Mouse (Mus musculus) large intestine, adult 2 months (tissue): Measurements from ENCODE around the gene Gm10130. TPM values are rescaled to one million over a fixed set of nuclear protein-coding genes. Genes with fewer than 3 reads are reported as not detected.
"Not testable (repeated sequence)": the region's sequence is repeated elsewhere in the genome, so short reads cannot be mapped to it uniquely, and the experiment has no call there.

Experiments used
- DNase-seq: peaks from one replicate; pipeline ENCODE4 v3.0.0-alpha.2; 2012; ENCODE audit warnings: low read depth, low spot score
- WGBS: fragments of 180-500 bp; shearing (Covaris S2); methylation state at CpG from one replicate; pipeline ENCODE4 v1.1.7; 2018; 5-methylcytosine and 5-hydroxymethylcytosine counted together
- polyA plus RNA-seq: library from polyadenylated mRNA; depleted of rRNA; stranded (reverse); fragments of >200 nt; gene quantifications from 2 replicates; pipeline ENCODE4 v1.2.3, GENCODE M21; 2012; rRNA removed

Gm10130 gene
- not detected in 2 replicates for polyA plus RNA-seq

- DNase-seq, result no peak
- WGBS, result 95% methylated on average over 5 of the region's 5 CpGs
Observed at GRCm38 (mm10) chr2:150323402-150323801, at the start of gene Gm10130. Gene Gm10130 (plus strand): TSS chr2:150323702.

- WGBS, result 72% methylated on average over 6 of the region's 6 CpGs
- DNase-seq, result no peak
Observed at GRCm38 (mm10) chr2:150293669-150294068, 29.8 kb upstream of the Gm10130 start.

- no peak for DNase-seq
- 20% methylated on average over 1 of the region's 1 CpGs for WGBS
Observed at GRCm38 (mm10) chr2:150299096-150299495, 24.4 kb upstream of the Gm10130 start.

GRCm38 (mm10) chr2:150307183-150307773, 16.2 kb upstream of the Gm10130 start:
- no peak for DNase-seq
- 76% methylated on average over 10 of the region's 10 CpGs for WGBS

GRCm38 (mm10) chr2:150310952-150311884, 12.3 kb upstream of the Gm10130 start:
- peak; percentile 84 for DNase-seq
- WGBS, result 4% methylated on average over 19 of the region's 19 CpGs

- DNase-seq, result no peak
Observed at GRCm38 (mm10) chr2:150316140-150316539, 7.4 kb upstream of the Gm10130 start.

GRCm38 (mm10) chr2:150318973-150319372, 4.5 kb upstream of the Gm10130 start:
- WGBS, result 98% methylated on average over 1 of the region's 1 CpGs
- no peak for DNase-seq

GRCm38 (mm10) chr2:150357136-150357535, 33.6 kb downstream of the Gm10130 start:
- not testable (repeated sequence) for DNase-seq

- peak; percentile 80 for DNase-seq
- WGBS, result 3% methylated on average over 17 of the region's 17 CpGs
Observed at GRCm38 (mm10) chr2:150362113-150362877, 38.8 kb downstream of the Gm10130 start, which contains the start of gene 3300002I08Rik. Gene 3300002I08Rik (minus strand): TSS chr2:150362765.

- WGBS, result 2% methylated on average over 4 of the region's 4 CpGs
- DNase-seq, result no peak
Observed at GRCm38 (mm10) chr2:150362878-150363229, 39.4 kb downstream of the Gm10130 start.

GRCm38 (mm10) chr2:150385553-150386106, 62.1 kb downstream of the Gm10130 start:
- DNase-seq, result not testable (repeated sequence)
- WGBS, result 95% methylated on average over 19 of the region's 19 CpGs

GRCm38 (mm10) chr2:150390198-150390597, 66.7 kb downstream of the Gm10130 start:
- 88% methylated on average over 1 of the region's 1 CpGs for WGBS
- DNase-seq, result no peak

GRCm38 (mm10) chr2:150412146-150412545, 88.6 kb downstream of the Gm10130 start:
- DNase-seq, result not testable (repeated sequence)
- WGBS, result 90% methylated on average over 17 of the region's 17 CpGs

Other genes starting within 250 kb of the Gm10130 start
- 0.73 and 1.0 TPM in 2 replicates for gene Zfp120, start 187.0 kb upstream of the Gm10130 start, polyA plus RNA-seq
- not detected in 2 replicates for gene Gm10770, start 144.0 kb upstream of the Gm10130 start, polyA plus RNA-seq
- not detected in 2 replicates for gene Gm14139, start 141.9 kb upstream of the Gm10130 start, polyA plus RNA-seq
- 0.16 and 0.43 TPM in 2 replicates for gene Zfp937, start 105.6 kb upstream of the Gm10130 start, polyA plus RNA-seq
- 0.09 and 0.38 TPM in 2 replicates for gene Gm21994, start 68.1 kb upstream of the Gm10130 start, polyA plus RNA-seq
- not detected in 2 replicates for gene Gm14124, start 66.2 kb upstream of the Gm10130 start, polyA plus RNA-seq
- gene 3300002I08Rik, start 39.1 kb downstream of the Gm10130 start, polyA plus RNA-seq, result 1.1 and 1.5 TPM in 2 replicates
- 0.14 and 0.22 TPM in 2 replicates for gene Zfp442, start 127.8 kb downstream of the Gm10130 start, polyA plus RNA-seq
- not detected in 2 replicates for gene Zfp345, start 161.4 kb downstream of the Gm10130 start, polyA plus RNA-seq
- 5.6 and 7.1 TPM in 2 replicates for gene Cst7, start 246.7 kb downstream of the Gm10130 start, polyA plus RNA-seq